Mouse (Mus musculus) layer of hippocampus, adult 18-20 months (tissue): Measurements from ENCODE around the gene Rnf213. TPM values are rescaled to one million over a fixed set of nuclear protein-coding genes. Genes with fewer than 3 reads are reported as not detected.
A peak's percentile ranks its signal among the peaks of the same experiment; 100 is the strongest.

ENCODE experiments used
- DNase-seq, 2 experiments: peaks; one replicate each; pipeline ENCODE4 v3.0.0; 2022; ENCODE audit warnings: low spot score in 2 of 2
- total RNA-seq, 2 experiments: library from RNA; stranded (reverse); gene quantifications; 2 replicates each; pipeline ENCODE4 v1.2.3; 2021

Gene Rnf213
- total RNA-seq, 2 experiments from 2014 or later, result 3.0 to 4.1 TPM

GRCm38 (mm10) chr11:119390271-119391231 is 2.3 kb upstream of the Rnf213 start:
- DNase-seq, result peak; percentile 6 to 42

DNA sequence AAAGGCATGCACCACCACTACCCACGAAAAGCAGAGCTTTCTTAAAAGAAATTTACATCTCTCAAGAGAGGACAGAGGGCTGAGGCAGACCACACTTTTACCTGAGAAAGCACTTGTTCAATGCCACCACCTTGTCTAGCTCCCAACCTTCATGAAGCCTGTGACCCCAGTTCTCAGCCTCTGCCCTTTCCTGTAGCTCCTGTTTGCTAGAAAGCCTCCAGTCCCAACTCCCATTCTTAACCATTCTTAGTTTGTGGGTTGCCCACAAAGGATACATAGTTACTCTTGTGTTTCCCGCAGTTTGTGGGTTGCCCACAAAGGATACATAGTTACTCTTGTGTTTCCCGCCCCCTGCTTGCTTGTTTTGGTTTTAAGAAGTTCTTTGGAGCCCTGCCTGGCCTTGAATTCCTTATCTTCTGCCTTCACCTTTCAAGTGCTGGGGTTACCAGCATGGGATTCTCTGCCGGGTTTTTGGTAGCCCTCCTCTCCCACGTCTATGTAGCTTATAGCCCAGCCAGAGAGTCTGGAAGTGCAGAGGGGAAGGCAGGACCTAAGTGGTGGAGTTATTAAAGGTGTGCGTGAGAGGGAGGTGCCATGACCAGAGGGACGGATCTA is 1.4 kb upstream of the Rnf213 start:
- no peak for DNase-seq

DNA sequence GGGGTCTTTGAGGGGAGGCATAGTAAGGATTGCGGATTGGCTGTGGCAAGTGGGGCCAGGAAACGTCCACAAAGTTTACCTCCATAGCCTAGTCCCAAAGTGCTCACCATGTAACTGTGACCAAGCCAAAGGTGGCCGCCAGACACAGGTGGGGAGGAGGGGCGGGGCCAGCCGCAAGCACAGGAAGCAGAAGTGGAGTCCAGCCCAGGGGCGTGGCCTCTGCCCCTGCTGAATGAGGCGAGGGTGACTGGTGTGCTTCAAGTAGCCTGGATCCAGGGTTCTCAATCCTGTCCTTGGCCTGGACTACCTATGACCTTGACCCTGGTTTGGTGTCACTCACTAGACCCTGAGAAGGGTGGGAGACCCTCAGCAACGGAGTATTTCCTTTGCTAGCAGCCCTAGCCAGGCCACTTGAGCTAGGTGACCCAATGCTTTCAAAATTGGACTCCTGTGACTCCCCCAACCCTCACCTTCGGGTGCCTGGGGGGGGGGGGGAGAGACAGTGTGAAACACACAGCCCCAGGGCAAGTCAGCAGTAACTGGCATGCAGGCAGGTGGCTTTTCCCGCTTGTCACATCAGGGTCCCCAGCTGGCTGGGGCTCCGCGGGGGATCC is 792 bp upstream of the Rnf213 start:
- no peak for DNase-seq

- DNase-seq, result no peak
These were observed 544 bp downstream of the Rnf213 start for GRCm38 (mm10) chr11:119393483-119393804.

GRCm38 (mm10) chr11:119394210-119394609 is 1.3 kb downstream of the Rnf213 start:
- DNase-seq, result no peak

DNA sequence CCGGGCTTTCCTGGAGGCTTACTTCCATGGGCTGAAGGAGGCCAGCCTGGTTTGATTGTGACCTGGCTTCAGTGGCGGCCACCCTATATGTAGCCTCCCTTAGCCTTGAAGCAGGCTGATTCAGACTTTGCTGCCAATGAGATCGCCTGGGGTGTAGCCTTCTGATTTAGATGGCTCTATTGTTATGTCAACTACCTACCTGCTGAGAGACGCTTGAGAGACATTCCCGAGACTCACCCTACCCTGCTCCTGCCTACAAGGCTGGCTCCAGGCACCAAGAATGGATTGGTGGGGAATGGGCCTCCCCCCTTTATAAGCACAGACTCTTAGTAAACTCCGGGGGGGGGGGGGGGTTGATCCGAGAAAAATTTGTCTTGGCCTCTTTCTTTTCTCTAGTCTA is 2.5 kb downstream of the Rnf213 start:
- no peak for DNase-seq

GRCm38 (mm10) chr11:119395931-119396330 is 3.0 kb downstream of the Rnf213 start:
- no peak for DNase-seq

DNA sequence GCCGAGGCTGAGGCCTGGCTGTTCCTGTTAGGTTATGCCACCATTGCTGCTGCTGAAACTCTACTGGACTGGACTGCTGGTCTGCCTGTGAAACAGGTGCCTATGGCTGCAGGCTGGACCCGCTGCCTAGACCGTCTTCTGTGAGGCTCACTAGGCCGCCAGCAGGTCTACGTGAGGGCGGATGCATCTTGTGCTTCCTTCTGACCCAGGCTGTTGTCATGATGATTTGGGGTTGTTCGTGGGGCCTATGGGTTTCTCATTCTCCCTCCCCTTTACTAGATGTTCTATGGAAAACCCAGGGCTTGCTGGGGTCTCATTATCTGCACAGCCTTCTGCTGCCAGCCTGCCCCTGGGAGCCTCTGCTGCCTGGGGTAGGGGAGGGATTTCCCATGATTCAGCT is 3.6 kb downstream of the Rnf213 start:
- no peak for DNase-seq

DNA sequence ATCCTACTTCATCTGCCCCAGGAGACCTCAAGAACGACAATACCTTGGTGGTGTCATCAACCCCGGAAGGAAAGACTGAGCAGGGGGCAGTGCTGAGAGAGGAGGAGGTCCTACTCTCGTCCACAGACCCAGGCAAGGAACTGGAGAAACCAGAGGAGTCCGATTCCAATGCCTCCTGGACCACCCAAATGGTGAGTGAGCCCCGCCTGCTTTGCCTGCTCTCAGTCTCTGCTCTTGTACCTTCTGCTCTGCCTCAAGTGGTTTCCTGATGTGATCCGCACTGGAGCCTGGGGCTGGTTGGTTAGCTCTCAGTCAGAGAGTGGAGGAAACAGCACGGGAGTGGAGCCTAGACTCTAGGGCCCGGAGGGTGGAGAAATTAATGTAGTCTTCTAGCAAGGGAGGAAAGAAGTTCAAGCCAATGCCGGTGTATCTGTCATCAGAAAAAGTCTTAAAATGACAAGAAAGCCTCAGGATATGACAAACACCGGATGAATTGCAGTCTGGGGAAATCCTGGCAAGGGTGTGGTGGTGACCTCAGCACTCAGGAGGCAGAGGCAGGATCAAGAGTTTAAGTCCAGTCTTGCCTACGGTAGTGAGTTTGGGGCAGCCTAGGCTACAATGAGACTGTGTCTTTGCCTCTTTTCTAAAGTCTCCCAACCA is 9.7 kb downstream of the Rnf213 start:
- no peak for DNase-seq

GRCm38 (mm10) chr11:119404627-119405026 is 11.7 kb downstream of the Rnf213 start:
- no peak for DNase-seq

DNA sequence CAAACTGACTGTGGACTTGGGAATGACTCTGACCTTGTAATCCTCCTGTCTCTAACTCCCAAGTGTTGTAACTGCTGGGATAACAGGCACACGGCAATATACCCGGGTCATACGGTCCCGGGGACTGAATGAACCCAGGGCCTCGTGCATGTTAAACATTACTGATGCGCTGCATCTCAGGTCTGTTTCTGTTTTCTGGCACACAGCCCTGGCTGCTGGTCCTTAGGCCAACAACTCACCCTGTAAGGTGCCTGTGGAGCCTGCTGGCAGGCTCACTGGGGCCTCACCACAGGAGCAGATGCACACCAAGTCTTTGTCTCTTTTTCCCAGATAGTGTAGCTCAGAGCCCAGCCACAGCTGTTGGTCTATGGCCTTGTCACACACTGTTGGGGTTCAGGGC is 14.5 kb downstream of the Rnf213 start:
- no peak for DNase-seq

DNA sequence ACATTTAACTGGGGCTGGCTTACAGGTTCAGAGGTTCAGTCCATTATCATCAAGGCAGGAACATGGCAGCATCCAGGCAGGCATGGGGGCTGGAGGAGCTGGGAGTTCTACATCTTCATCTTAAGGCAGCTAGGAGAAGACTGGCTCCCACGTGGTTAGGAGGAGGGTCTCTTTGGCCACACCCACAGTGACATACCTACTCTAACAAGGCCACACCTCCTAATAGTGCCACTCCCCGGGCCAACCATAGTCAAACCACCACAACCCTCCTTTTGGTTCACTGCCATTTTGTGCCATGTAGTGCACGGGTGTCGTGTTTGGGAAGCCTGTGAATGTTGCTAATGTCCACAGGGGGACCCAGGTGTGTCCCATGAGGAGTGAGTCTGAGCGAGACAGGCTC is 15.1 kb downstream of the Rnf213 start:
- no peak for DNase-seq

DNA sequence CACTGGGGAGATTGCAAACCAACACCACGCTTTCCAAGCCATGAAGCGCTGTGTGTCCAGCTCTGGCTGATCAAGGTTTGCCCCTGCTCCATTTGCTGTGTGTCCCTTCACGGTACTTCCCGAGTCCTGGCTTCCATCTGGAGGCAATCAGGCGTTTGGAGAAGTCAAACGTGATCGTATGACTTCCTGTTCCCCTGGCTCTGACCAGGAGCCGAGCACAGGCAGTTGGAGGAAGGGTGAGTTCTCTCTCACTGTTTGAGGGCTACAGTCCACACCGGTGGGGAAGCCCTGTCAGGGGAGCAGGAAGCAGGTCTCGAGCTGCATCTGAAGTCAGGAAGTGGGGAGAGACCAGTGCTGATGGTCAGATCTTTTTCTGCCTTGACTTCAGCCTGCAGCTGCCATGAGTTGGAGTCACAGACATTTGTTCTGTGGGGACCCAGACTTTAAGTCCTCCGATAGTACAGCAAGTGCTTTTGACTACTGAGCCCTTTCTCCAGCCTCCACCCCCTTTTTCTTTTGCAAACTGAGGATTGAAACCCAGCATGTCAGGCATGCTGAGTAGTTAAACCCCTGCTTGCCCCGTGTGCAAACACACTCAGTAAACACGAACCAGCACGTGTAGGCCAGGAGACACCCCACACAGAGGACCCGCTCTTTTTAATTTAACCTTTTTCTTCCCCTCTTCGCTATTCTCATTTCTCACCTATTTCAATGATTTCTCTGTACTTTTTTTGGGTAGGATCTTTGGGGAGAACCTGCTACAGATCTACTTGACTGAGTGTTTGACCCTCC is 26.6 kb downstream of the Rnf213 start:
- DNase-seq, result no peak

DNA sequence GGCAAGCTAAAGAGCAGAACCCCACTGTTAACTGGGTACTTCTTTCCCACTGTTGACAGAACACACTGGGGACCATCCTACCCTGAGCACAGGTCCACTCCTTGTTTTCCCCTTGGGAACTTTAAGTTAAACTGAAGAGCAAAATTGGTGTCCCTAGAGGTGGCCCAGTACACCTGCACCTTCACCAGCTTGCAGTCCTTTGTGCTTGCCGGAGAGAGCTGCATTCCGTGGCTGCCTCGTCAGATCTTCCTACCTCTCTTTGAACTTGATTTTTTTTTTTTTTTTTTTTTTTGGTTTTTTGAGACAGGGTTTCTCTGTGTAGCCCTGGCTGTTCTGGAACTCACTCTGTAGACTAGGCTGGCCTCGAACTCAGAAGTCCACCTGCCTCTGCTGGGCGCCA is 27.5 kb downstream of the Rnf213 start:
- no peak for DNase-seq

- DNase-seq, result no peak
These were observed 34.5 kb downstream of the Rnf213 start for GRCm38 (mm10) chr11:119427431-119427830.

DNA sequence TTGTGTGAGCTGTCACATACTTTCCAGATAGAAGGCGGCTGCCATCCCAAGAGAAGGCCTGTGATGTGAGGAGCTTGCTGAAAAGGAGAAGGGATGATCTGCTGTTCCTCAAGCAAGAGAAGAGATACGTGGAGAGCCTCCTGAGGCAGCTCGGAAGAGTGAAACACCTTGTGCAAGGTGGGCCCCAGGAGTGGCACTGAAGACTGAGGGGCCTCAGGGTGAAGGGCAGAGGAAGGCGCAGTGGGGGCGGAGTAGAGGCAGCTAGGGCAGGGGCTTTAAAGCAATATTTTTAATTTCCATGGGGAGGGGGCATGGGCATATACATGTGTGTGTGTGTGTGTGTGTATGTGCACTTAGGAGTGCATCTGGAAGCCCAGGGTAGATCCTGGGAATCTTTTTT is 35.1 kb downstream of the Rnf213 start:
- DNase-seq, result no peak

DNA sequence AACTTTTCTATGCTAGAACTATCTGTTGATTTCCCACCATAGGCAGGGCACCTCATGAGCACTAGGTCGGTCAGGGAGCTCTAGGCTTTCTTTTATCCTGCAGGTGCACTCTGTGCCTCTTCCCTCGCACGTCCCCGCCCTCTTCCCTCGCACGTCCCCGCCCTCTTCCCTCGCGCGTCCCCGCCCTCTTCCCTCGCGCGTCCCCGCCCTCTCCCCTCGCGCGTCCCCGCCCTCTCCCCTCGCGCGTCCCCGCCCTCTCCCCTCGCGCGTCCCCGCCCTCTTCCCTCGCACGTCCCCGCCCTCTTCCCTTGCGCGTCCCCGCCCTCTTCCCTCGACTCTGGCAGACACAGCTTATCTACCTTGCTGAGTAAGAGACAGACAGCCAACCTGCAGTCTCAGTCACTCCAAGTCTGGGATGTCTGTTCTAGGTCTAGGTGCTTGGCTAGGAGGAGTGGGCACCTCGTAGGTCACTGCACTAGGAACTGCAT is 35.8 kb downstream of the Rnf213 start:
- no peak for DNase-seq

DNA sequence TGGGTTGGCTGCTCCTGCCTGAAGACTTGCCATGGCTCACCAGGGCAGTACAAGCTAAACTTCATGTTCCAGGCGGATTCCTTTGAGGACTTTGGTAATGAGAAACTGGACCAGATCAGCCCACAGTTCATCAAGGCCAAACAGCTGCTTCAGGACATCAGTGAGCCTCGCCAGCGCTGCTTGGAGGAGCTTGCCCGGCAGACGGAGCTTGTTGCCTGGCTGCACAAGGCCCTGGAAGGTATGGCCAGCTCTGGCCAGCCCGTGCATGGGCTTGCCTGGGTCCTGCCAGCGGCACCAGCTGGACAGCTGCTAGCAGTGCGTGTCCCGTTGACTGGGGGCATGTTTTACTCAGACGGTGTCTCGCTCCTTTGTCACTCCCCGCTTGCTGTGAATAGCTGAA is 38.6 kb downstream of the Rnf213 start:
- no peak for DNase-seq

GRCm38 (mm10) chr11:119432706-119433105 is 39.8 kb downstream of the Rnf213 start:
- peak; percentile 15 to 64 for DNase-seq

DNA sequence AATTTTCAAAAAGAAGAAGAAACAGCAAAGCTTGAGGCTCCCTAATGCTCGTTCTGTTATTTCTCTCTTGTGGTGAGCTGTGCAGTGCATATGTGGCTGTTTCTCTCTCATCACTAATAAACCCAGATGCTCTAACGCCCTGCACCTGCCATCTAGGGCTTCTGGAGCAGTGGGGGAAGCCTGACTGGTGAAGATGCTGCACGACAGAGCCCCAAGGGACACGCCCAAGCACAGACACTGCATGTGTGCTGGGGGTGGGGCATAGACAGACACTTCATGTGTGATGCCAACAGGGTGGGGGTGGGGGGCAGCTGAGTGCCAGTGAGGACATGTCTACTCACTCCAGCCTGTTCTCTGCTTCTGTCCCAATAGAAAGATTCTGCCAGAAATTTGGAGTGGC is 41.4 kb downstream of the Rnf213 start:
- no peak for DNase-seq
